ENCODE assay signal across 8 mouse cellular contexts in the genomic region with DNA sequence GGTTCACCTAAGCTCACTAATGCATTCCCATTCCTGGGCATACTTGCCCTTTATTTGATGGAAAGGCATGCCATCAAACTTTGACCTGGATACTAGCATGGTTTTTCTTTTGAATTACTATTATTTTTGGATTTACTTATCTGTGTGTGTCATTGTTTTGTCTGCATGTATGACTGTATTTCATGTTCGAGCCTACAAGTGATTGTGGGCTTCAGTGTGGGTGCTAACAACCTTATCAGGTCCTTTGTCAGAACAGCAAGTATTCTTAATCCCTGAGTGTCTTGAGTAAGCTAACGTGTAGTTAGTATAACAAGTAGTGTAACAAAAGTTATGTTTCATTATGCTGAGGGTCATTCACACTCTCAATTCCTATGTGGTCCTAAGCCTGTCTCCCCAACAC. TPM values are rescaled to one million over a fixed set of nuclear protein-coding genes. Genes with fewer than 3 reads are reported as not detected.
A peak's percentile ranks its signal among the peaks of the same experiment; 100 is the strongest.
DNase-seq lines count a peak whose midpoint lies in the region; ATAC-seq and TF ChIP-seq lines count a peak whose summit lies in the region.

No protein-coding gene starts in this region.

- no peaks in the 10 kb centered on the region for H3K9me3 ChIP-seq in heart, embryonic 15.5 days (replicated peaks)
- H3K9me3 ChIP-seq in G1E (replicated peaks) = no peaks in the 10 kb centered on the region
- no peaks in the 10 kb centered on the region for H3K9me3 ChIP-seq in forebrain, embryonic 16.5 days (ENCODE audit: control insufficient read depth, low read length)
- no peaks in the 10 kb centered on the region for H3K9me3 ChIP-seq in liver, postnatal 0 days (ENCODE audit: low read length)

- no peak for ATAC-seq in heart, embryonic 15.5 days (replicated peaks; ENCODE audit: insufficient number of reproducible peaks, insufficient read depth, low FRiP score, low read depth)
- ATAC-seq in G1E (ENCODE audit: extremely low read depth, insufficient number of reproducible peaks, low FRiP score, poor library complexity, severe bottlenecking) = no peak
- ATAC-seq in forebrain, embryonic 16.5 days = no peak
- ATAC-seq in liver, postnatal 0 days = no peak
- ATAC-seq in CD4-positive, CD25-positive, alpha-beta regulatory T cell, adult 4 months = no peak

- peak overlapping the region; percentile 82 for H3K27ac ChIP-seq in heart, embryonic 15.5 days
- H3K27ac ChIP-seq in forebrain, embryonic 16.5 days (ENCODE audit: low read length) = peak overlapping the region; percentile 69
- peak overlapping the region; percentile 80 for H3K27ac ChIP-seq in liver, postnatal 0 days (ENCODE audit: low read depth)

- WGBS in heart, embryonic 15.5 days = 8% methylated on average over 2 of the region's 2 CpGs
- WGBS in forebrain, embryonic 16.5 days = 27% methylated on average over 2 of the region's 2 CpGs
- 26% methylated on average over 2 of the region's 2 CpGs for WGBS in liver, postnatal 0 days (ENCODE audit: insufficient replicate concordance)

- peak overlapping the region; percentile 86 for H3K4me3 ChIP-seq in heart, embryonic 15.5 days
- peak overlapping the region; percentile 83 for H3K4me3 ChIP-seq in G1E (ENCODE audit: low read depth, low read length)
- H3K4me3 ChIP-seq in forebrain, embryonic 16.5 days (replicated peaks; ENCODE audit: low read length) = peak overlapping the region; percentile 96
- H3K4me3 ChIP-seq in liver, postnatal 0 days (ENCODE audit: low read depth, low read length) = peak overlapping the region; percentile 86

- peak overlapping the region; percentile 73 for H3K9ac ChIP-seq in heart, embryonic 15.5 days
- peak overlapping the region; percentile 77 for H3K9ac ChIP-seq in forebrain, embryonic 16.5 days (replicated peaks; ENCODE audit: low read depth, low read length)
- peak overlapping the region; percentile 76 for H3K9ac ChIP-seq in liver, postnatal 0 days (replicated peaks)

- H3K4me2 ChIP-seq in heart, embryonic 15.5 days = peak overlapping the region; percentile 79
- H3K4me2 ChIP-seq in forebrain, embryonic 16.5 days (ENCODE audit: low read length) = peak overlapping the region; percentile 71
- peak overlapping the region; percentile 79 for H3K4me2 ChIP-seq in liver, postnatal 0 days (ENCODE audit: low read depth, low read length)

- no peak for DNase-seq in heart, adult 11 months
- no peak for DNase-seq in G1E (ENCODE audit: low spot score)
- no peak for DNase-seq in liver, postnatal 0 days
- no peak for DNase-seq in urinary bladder, postnatal 14 days (ENCODE audit: low spot score)
- DNase-seq in left cerebral cortex, adult 11 months (ENCODE audit: low spot score) = no peak

- no peaks in the 10 kb centered on the region for H3K27me3 ChIP-seq in heart, embryonic 15.5 days
- no peaks in the 10 kb centered on the region for H3K27me3 ChIP-seq in G1E (ENCODE audit: insufficient read depth, low read length)
- H3K27me3 ChIP-seq in forebrain, embryonic 16.5 days (replicated peaks; ENCODE audit: control insufficient read depth, insufficient read depth, low read length) = no peaks in the 10 kb centered on the region
- H3K27me3 ChIP-seq in liver, postnatal 0 days (ENCODE audit: insufficient read depth, low read length) = no peaks in the 10 kb centered on the region

- peaks cover 19% of the 10 kb centered on the region for H3K36me3 ChIP-seq in heart, embryonic 15.5 days
- peaks cover 47% of the 10 kb centered on the region for H3K36me3 ChIP-seq in G1E (replicated peaks)
- H3K36me3 ChIP-seq in forebrain, embryonic 16.5 days (ENCODE audit: control insufficient read depth, insufficient read depth) = no peaks in the 10 kb centered on the region; the same call in 1 of the 2 replicates
- H3K36me3 ChIP-seq in liver, postnatal 0 days (replicated peaks; ENCODE audit: insufficient read depth, low read length) = peaks cover 21% of the 10 kb centered on the region

- H3K4me1 ChIP-seq in heart, embryonic 15.5 days (replicated peaks) = peaks cover 40% of the 10 kb centered on the region
- peaks cover 73% of the 10 kb centered on the region for H3K4me1 ChIP-seq in G1E (ENCODE audit: insufficient read depth, low read depth, low read length)
- peaks cover 43% of the 10 kb centered on the region for H3K4me1 ChIP-seq in forebrain, embryonic 16.5 days (replicated peaks; ENCODE audit: control insufficient read depth, insufficient read depth, low read length)
- H3K4me1 ChIP-seq in liver, postnatal 0 days (ENCODE audit: insufficient read depth) = peaks cover 33% of the 10 kb centered on the region

- no peak for TF ChIP-seq CTCF in G1E (IDR thresholded peaks at IDR 0.05; ENCODE audit: low read depth, low read length)
- no peak for TF ChIP-seq CTCF in liver, postnatal 0 days (IDR thresholded peaks at IDR 0.05; ENCODE audit: low read depth)

- no peak for TF ChIP-seq EP300 in liver, postnatal 0 days (IDR thresholded peaks at IDR 0.05; ENCODE audit: low read depth)

RNA-seq across cellular contexts. Expression of a gene that starts 0.9 kb away (rescaled TPM):
- 34.6 and 53.3 TPM in 2 replicates for polyA plus RNA-seq in heart, embryonic 15.5 days (2015; fragmentation: Nextera tagmentation; extraction: Ambion mirVana)
- total RNA-seq in G1E (2014; fragmentation: Nextera tagmentation) (131 and 140 TPM in 2 replicates), G1E (2017) (120 and 124 TPM in 2 replicates)
- 51.2 and 56.8 TPM in 2 replicates for polyA plus RNA-seq in G1E (2012)
- polyA plus RNA-seq in forebrain, embryonic 16.5 days (2015; fragmentation: Nextera tagmentation; extraction: Ambion mirVana) = 71.0 and 80.9 TPM in 2 replicates
- 29.8 and 30.4 TPM in 2 replicates for polyA plus RNA-seq in liver, postnatal 0 days (2015; fragmentation: Nextera tagmentation; extraction: Ambion mirVana)
- 10 to 100 TPM; 70.5 to 85.8 TPM for polyA plus RNA-seq in CD4-positive, CD25-positive, alpha-beta regulatory T cell, adult 4 months (2017; shearing (Covaris generic))

RNA-seq across cellular contexts. Expression of a gene that starts 21.4 kb away (rescaled TPM):
- polyA plus RNA-seq in heart, embryonic 15.5 days (2015; fragmentation: Nextera tagmentation; extraction: Ambion mirVana) = 5.7 and 7.3 TPM in 2 replicates
- total RNA-seq in G1E (2014; fragmentation: Nextera tagmentation) (0.49 and 0.83 TPM in 2 replicates), G1E (2017) (1.5 and 2.8 TPM in 2 replicates)
- 5.3 and 7.5 TPM in 2 replicates for polyA plus RNA-seq in G1E (2012)
- 14.3 and 17.3 TPM in 2 replicates for polyA plus RNA-seq in forebrain, embryonic 16.5 days (2015; fragmentation: Nextera tagmentation; extraction: Ambion mirVana)
- 0.69 TPM in 2 replicates for polyA plus RNA-seq in liver, postnatal 0 days (2015; fragmentation: Nextera tagmentation; extraction: Ambion mirVana)
- polyA plus RNA-seq in CD4-positive, CD25-positive, alpha-beta regulatory T cell, adult 4 months (2017; shearing (Covaris generic)) = under 1 TPM in 1 of 2 experiments, not detected in 1; 0.22 TPM

RNA-seq across cellular contexts. Expression of a gene that starts 27.7 kb away (rescaled TPM):
- polyA plus RNA-seq in heart, embryonic 15.5 days (2015; fragmentation: Nextera tagmentation; extraction: Ambion mirVana) = 2.1 and 2.4 TPM in 2 replicates
- total RNA-seq in G1E (2014; fragmentation: Nextera tagmentation) (not detected in 2 replicates), G1E (2017) (0.17 and 0.22 TPM in 2 replicates)
- polyA plus RNA-seq in G1E (2012) = 0.02 TPM in 2 replicates
- polyA plus RNA-seq in forebrain, embryonic 16.5 days (2015; fragmentation: Nextera tagmentation; extraction: Ambion mirVana) = 1.2 TPM in 2 replicates
- 0.22 and 0.36 TPM in 2 replicates for polyA plus RNA-seq in liver, postnatal 0 days (2015; fragmentation: Nextera tagmentation; extraction: Ambion mirVana)
- polyA plus RNA-seq in CD4-positive, CD25-positive, alpha-beta regulatory T cell, adult 4 months (2017; shearing (Covaris generic)) = not detected

RNA-seq across cellular contexts. Expression of a gene that starts 37.9 kb away (rescaled TPM):
- 0.19 and 2.2 TPM in 2 replicates for polyA plus RNA-seq in heart, embryonic 15.5 days (2015; fragmentation: Nextera tagmentation; extraction: Ambion mirVana)
- not detected in 2 replicates for total RNA-seq in G1E (2014; fragmentation: Nextera tagmentation)
- total RNA-seq in G1E (2017) = 0.11 TPM in 1 of 2 replicates, not detected in the other
- polyA plus RNA-seq in G1E (2012) = 0.08 and 0.14 TPM in 2 replicates
- polyA plus RNA-seq in forebrain, embryonic 16.5 days (2015; fragmentation: Nextera tagmentation; extraction: Ambion mirVana) = not detected in 2 replicates
- polyA plus RNA-seq in liver, postnatal 0 days (2015; fragmentation: Nextera tagmentation; extraction: Ambion mirVana) = 0.26 and 0.34 TPM in 2 replicates
- polyA plus RNA-seq in CD4-positive, CD25-positive, alpha-beta regulatory T cell, adult 4 months (2017; shearing (Covaris generic)) = 100 to 1,000 TPM in 1 of 2 experiments, 10 to 100 TPM in 1; 79.5 to 107 TPM
